Mouse (Mus musculus) liver, embryonic 11.5 days (tissue): ENCODE results near the gene Rad9b. TPM values are rescaled to one million over a fixed set of nuclear protein-coding genes. Genes with fewer than 3 reads are reported as not detected.

ENCODE experiments used
- ATAC-seq: fragments of 200-750 bp; cut with Nextera tagmentation; replicated peaks from 2 replicates; pipeline ENCODE4 v1.8.0; 2017; ENCODE audit warnings: moderate number of reproducible peaks, mild to moderate bottlenecking, moderate TSS enrichment, moderate library complexity; ENCODE audit not compliant: low FRiP score
- DNase-seq: peaks from one replicate; pipeline ENCODE4 v3.0.0-alpha.2; 2017; ENCODE audit warnings: low spot score
- H3K27ac ChIP-seq: fragments of 300-500 bp; sonication (generic); 2 replicates; pipeline ENCODE4 v1.5.1; 2014; ENCODE audit warnings: mild to moderate bottlenecking, low read depth, low read length, control low read depth
- H3K27me3 ChIP-seq: fragments of 300-500 bp; sonication (generic); replicated peaks from 2 replicates; pipeline ENCODE4 v1.6.1; 2014; ENCODE audit warnings: low read length, mixed read lengths; ENCODE audit not compliant: control insufficient read depth, insufficient read depth
- H3K36me3 ChIP-seq: fragments of 300-500 bp; sonication (generic); 2 replicates; pipeline ENCODE4 v1.6.1; 2014; ENCODE audit warnings: mild to moderate bottlenecking, low read length, moderate library complexity, mixed read lengths; ENCODE audit not compliant: control insufficient read depth, insufficient read depth
- H3K4me1 ChIP-seq: fragments of 300-500 bp; sonication (generic); replicated peaks from 2 replicates; pipeline ENCODE4 v1.6.1; 2014; ENCODE audit warnings: low read length, mixed read lengths; ENCODE audit not compliant: control insufficient read depth, insufficient read depth
- H3K4me2 ChIP-seq: fragments of 300-500 bp; sonication (generic); 2 replicates; pipeline ENCODE4 v1.6.1; 2014; ENCODE audit warnings: mild to moderate bottlenecking, control low read depth, moderate library complexity
- H3K4me3 ChIP-seq: fragments of 300-500 bp; sonication (generic); 2 replicates; pipeline ENCODE4 v1.5.1; 2014; ENCODE audit warnings: low read depth, low read length, control low read depth
- H3K9ac ChIP-seq: fragments of 300-500 bp; sonication (generic); 2 replicates; pipeline ENCODE4 v1.6.1; 2014; ENCODE audit warnings: low read depth, low read length, control low read depth
- H3K9me3 ChIP-seq: fragments of 300-500 bp; sonication (generic); 2 replicates; pipeline ENCODE4 v1.6.1; 2016; ENCODE audit warnings: low read length, inconsistent platforms, mixed read lengths; ENCODE audit not compliant: control insufficient read depth
- WGBS: fragments of 180-500 bp; shearing (Covaris S2); extraction: QIAGEN DNeasy Blood & Tissue Kit; methylation state at CpG from one replicate; pipeline ENCODE4 v1.1.7; 2014; 5-methylcytosine and 5-hydroxymethylcytosine counted together
- polyA plus RNA-seq: library from polyadenylated mRNA; unstranded; fragments of >200 nt; fragmentation: Nextera tagmentation; extraction: Ambion mirVana; gene quantifications from 2 replicates; pipeline ENCODE4 v1.2.1, GENCODE M21; 2014

Rad9b gene
- polyA plus RNA-seq, 1 experiment from 2014 or later: 7.0 TPM

DNA sequence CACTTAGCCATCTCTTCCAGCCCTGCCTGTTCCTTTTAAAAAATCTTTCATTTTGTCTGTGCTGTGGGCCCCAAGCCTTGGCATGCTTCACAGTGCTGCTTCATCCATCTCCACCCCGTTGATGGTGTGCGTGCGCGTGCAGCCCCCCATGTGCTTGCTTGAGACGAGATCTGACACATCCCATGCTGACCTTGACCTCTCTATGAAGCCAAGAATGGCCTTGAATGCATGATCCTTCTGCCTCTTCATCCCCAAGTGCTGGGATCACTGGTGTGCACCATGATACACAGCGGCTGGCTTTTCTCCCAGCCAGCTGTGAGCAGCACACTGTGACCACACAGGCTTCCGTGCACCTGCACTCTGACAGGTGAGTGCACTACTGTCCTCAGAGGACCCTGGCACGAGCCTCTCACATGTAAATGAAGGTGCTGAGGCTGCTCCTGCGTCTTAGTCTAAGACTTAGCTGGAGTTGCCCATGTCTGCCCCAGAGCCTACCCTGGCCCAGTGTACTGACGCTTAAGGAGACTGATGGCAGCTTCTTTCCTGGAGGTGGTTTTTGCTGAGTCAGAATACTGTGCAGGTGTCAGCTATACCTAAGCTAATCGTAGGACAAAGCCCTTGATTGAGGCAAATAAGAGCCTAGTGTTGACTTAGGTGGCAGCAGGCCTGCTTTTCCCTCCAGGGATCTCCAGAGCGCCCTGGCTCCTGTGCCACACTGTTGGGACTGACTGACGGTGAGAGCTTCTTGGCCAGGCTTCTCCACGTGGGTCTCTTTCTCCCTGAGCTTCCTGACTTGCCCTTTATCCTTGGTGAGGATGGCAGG, 58.7 kb downstream of the Rad9b start:
- no peaks in the 10 kb centered on the region for H3K36me3 ChIP-seq
- no peak overlapping the region for H3K27ac ChIP-seq
- no peak overlapping the region for H3K9ac ChIP-seq
- no peaks in the 10 kb centered on the region for H3K27me3 ChIP-seq
- 80% methylated on average over 14 of the region's 14 CpGs for WGBS
- DNase-seq (no peak), ATAC-seq (no peak)
- H3K4me3 ChIP-seq: no peak overlapping the region
- H3K4me2 ChIP-seq: no peak overlapping the region
- H3K9me3 ChIP-seq: no peaks in the 10 kb centered on the region
- H3K4me1 ChIP-seq: peaks cover 21% of the 10 kb centered on the region

DNA sequence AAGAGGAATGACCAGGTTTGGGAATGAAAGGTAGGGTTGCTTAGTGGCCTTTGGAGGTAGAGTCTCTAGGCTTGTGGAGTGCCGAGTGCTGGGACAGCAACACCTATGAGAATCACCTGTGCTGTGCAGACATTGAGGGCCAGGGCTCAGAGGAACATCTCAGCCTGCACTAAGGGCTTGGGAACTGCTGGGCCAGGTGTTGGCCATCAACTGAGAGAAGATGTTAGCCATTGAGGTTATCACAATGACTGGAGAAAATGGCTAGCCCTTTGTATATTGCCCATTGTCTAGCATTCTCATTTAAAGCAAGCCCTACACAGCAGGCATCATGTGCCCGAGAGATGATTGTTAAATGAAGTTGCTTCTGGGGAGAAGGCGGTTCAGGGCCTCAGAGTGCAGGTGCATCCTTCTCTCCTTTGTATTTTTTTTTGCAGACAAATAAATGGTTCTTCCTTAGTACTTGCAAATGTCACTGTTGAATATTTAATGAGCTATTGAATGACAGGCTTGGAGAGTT, 59.8 kb downstream of the Rad9b start:
- ATAC-seq (no peak), DNase-seq (no peak)
- H3K4me3 ChIP-seq: no peak overlapping the region
- 88% methylated on average over 3 of the region's 3 CpGs for WGBS
- H3K9me3 ChIP-seq: no peaks in the 10 kb centered on the region
- H3K9ac ChIP-seq: no peak overlapping the region
- no peaks in the 10 kb centered on the region for H3K27me3 ChIP-seq
- H3K27ac ChIP-seq: no peak overlapping the region
- peaks cover 21% of the 10 kb centered on the region for H3K4me1 ChIP-seq
- H3K4me2 ChIP-seq: no peak overlapping the region
- H3K36me3 ChIP-seq: no peaks in the 10 kb centered on the region

GRCm38 (mm10) chr5:122293131-122293530, 60.9 kb downstream of the Rad9b start:
- WGBS: 86% methylated on average over 6 of the region's 6 CpGs
- H3K27me3 ChIP-seq: no peaks in the 10 kb centered on the region
- H3K4me3 ChIP-seq: no peak overlapping the region
- H3K9me3 ChIP-seq: no peaks in the 10 kb centered on the region
- no peak overlapping the region for H3K9ac ChIP-seq
- no peak for DNase-seq
- peaks cover 25% of the 10 kb centered on the region for H3K4me1 ChIP-seq
- no peak overlapping the region for H3K27ac ChIP-seq
- H3K4me2 ChIP-seq: no peak overlapping the region
- H3K36me3 ChIP-seq: peaks cover 4% of the 10 kb centered on the region
- ATAC-seq: no peak

GRCm38 (mm10) chr5:122291553-122292339, 62.3 kb downstream of the Rad9b start:
- peaks cover 7% of the 10 kb centered on the region for H3K36me3 ChIP-seq
- H3K4me3 ChIP-seq: no peak overlapping the region
- peaks cover 34% of the 10 kb centered on the region for H3K4me1 ChIP-seq
- 58% methylated on average over 17 of the region's 17 CpGs for WGBS
- ATAC-seq (no peak), DNase-seq (no peak)
- peak overlapping the region; percentile 35 for H3K4me2 ChIP-seq
- no peak overlapping the region; the same call in 1 of the 2 replicates for H3K27ac ChIP-seq
- H3K9me3 ChIP-seq: no peaks in the 10 kb centered on the region
- H3K27me3 ChIP-seq: no peaks in the 10 kb centered on the region
- H3K9ac ChIP-seq: peak overlapping the region; percentile 20

- ATAC-seq: peak; percentile 84
- H3K27ac ChIP-seq: no peak overlapping the region
These were observed 62.9 kb downstream of the Rad9b start for GRCm38 (mm10) chr5:122291149-122291548.

DNA sequence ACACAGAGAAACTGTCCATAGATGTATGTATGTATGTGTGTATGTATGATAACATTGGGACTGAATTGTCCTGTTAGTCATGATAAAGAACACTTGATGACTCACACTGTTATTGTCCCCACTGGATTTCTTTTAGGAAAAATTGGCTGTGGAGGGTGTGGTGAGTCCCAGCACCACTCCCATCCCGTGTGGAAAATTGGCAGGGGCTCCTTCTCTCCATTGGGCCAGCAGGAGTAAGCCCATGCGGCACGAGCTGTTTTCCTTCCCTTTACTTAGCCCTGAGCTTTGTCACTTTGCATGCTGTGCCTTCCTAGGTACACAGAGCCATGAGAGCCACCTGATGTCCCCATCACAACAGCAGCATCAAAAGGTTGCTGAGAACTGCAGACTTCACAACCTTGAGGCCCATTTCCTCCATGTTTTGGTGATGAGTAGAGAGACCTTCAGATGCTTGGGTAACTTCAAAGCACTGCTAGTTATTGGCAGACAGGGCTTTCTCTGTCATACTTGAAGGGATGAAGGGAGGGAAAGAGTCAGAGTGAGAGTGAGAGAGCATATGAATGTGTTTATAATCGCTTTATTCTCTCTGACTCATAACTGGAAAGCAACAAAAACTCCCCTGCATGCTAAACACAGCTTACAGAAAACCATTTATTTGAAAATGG, 65.8 kb downstream of the Rad9b start:
- Histone ChIP-seq H3K4me2 (no peak overlapping the region), H3K9ac (no peak overlapping the region), H3K4me1 (peaks cover 48% of the 10 kb centered on the region), H3K27ac (no peak overlapping the region), H3K27me3 (no peaks in the 10 kb centered on the region), H3K9me3 (no peaks in the 10 kb centered on the region), H3K4me3 (no peak overlapping the region), H3K36me3 (peaks cover 7% of the 10 kb centered on the region)
- WGBS: 87% methylated on average over 4 of the region's 4 CpGs
- DNase-seq (no peak), ATAC-seq (no peak)

More at GRCm38 (mm10) chr5:122291149-122291548, 62.9 kb downstream of the Rad9b start:
- Histone ChIP-seq H3K27me3 (no peaks in the 10 kb centered on the region), H3K36me3 (peaks cover 7% of the 10 kb centered on the region), H3K9me3 (no peaks in the 10 kb centered on the region), H3K4me3 (no peak overlapping the region), H3K4me1 (peaks cover 40% of the 10 kb centered on the region), H3K9ac (peak overlapping the region; percentile 50), H3K4me2 (peak overlapping the region; percentile 35)
- no peak for DNase-seq
- WGBS: 47% methylated on average over 6 of the region's 6 CpGs

DNA sequence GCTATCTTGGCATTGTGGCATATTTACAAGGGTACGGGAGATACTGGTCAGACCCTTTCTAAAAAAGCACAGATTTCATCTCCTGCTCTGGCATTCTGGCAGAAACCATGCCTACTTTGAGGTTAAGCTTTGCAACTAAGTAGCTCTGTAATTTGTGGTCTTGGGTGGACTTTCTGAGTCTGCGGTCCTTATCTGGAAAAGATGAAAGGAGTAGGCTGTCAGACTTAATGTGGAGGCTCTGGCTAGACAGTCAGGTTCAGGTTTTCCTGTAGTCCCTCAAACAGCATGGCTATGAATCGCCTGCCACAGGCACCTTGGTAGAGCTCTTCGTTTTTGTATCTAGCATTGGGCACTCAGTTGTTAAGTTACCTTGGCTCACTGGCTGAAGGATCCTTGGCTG, 67.0 kb downstream of the Rad9b start:
- H3K36me3 ChIP-seq: peaks cover 7% of the 10 kb centered on the region
- WGBS: 56% methylated on average over 4 of the region's 4 CpGs
- no peak overlapping the region for H3K27ac ChIP-seq
- no peaks in the 10 kb centered on the region for H3K27me3 ChIP-seq
- DNase-seq (no peak), ATAC-seq (no peak)
- no peaks in the 10 kb centered on the region for H3K9me3 ChIP-seq
- H3K9ac ChIP-seq: no peak overlapping the region
- peaks cover 39% of the 10 kb centered on the region for H3K4me1 ChIP-seq
- H3K4me3 ChIP-seq: no peak overlapping the region
- H3K4me2 ChIP-seq: no peak overlapping the region

- H3K36me3 ChIP-seq: peaks cover 7% of the 10 kb centered on the region
- no peaks in the 10 kb centered on the region for H3K27me3 ChIP-seq
- 83% methylated on average over 10 of the region's 10 CpGs for WGBS
- no peak for DNase-seq
- no peak overlapping the region for H3K27ac ChIP-seq
- no peaks in the 10 kb centered on the region for H3K9me3 ChIP-seq
- no peak for ATAC-seq
- H3K4me3 ChIP-seq: peak overlapping the region; percentile 92; the same call in 1 of the 2 replicates
- peaks cover 31% of the 10 kb centered on the region for H3K4me1 ChIP-seq
- no peak overlapping the region for H3K9ac ChIP-seq
- H3K4me2 ChIP-seq: peak overlapping the region; percentile 96
These were observed 67.8 kb downstream of the Rad9b start for GRCm38 (mm10) chr5:122286191-122286590.
